8 mouse cellular contexts compared by ENCODE assay signal in the genomic region with DNA sequence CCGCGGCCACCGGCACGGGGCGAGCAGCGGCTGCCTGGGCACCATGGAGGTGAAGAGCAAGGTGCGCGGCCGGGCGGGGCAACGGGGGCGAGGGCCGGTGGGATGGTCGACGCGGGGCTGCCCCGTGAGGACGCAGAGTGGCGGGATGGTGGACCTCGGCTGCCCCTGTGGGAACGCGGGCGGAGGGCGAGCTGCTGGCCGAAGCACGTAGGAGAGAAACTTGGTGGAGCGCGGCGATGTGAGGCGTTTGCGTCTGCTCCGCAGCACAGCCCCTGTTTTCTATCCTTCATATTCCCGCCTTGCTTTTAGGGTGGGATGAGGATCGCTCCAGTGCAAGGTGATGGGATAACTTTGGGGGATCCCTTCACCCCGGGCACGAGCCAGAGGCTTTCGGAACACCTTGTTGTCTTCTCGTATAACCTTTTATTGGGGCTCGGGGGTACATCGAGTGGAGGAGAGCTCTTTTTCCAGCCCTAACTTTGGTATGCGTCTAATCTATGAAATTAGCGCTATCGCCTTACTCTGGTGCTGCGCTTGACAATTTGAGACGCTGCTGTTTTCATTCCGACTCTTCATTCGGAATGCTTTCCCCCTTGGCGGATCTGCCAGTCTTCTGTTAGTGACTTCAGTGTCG. TPM values are rescaled to one million over a fixed set of nuclear protein-coding genes. Genes with fewer than 3 reads are reported as not detected.
DNase-seq lines count a peak whose midpoint lies in the region; ATAC-seq and TF ChIP-seq lines count a peak whose summit lies in the region.

No protein-coding gene starts in this region.

- intact Hi-C loops in gastrocnemius, postnatal 14 days (cut with DNase I; ENCODE audit: low total_unique reads) = no loop called here

- no peaks in the 10 kb centered on the region for H3K9me3 ChIP-seq in ES-Bruce4 (replicated peaks; ENCODE audit: control insufficient read depth, insufficient read depth, low read length, poor library complexity, severe bottlenecking)
- H3K9me3 ChIP-seq in embryonic facial prominence, embryonic 10.5 days = no peaks in the 10 kb centered on the region
- H3K9me3 ChIP-seq in hindbrain, postnatal 0 days (ENCODE audit: low read length) = no peaks in the 10 kb centered on the region

- no peak for TF ChIP-seq CTCF in ES-Bruce4 (IDR thresholded peaks at IDR 0.05; ENCODE audit: low read depth, low read length)
- TF ChIP-seq CTCF in hindbrain, postnatal 0 days (IDR thresholded peaks at IDR 0.05; ENCODE audit: low read depth) = no peak

- H3K9ac ChIP-seq in ES-Bruce4 (ENCODE audit: low read depth, poor library complexity, severe bottlenecking) = peak overlapping the region; percentile 90
- peak overlapping the region; percentile 72 for H3K9ac ChIP-seq in hindbrain, postnatal 0 days (replicated peaks; ENCODE audit: low read length)

- peak overlapping the region; percentile 67 for H3K4me3 ChIP-seq in ES-Bruce4 (ENCODE audit: low read depth, low read length)
- peak overlapping the region; percentile 88 for H3K4me3 ChIP-seq in embryonic facial prominence, embryonic 10.5 days
- peak overlapping the region; percentile 72 for H3K4me3 ChIP-seq in hindbrain, postnatal 0 days (ENCODE audit: low read length)

- no peaks in the 10 kb centered on the region for H3K27me3 ChIP-seq in ES-Bruce4 (ENCODE audit: control insufficient read depth, insufficient read depth, low read length, poor library complexity, severe bottlenecking)
- peaks cover 49% of the 10 kb centered on the region for H3K27me3 ChIP-seq in embryonic facial prominence, embryonic 10.5 days (replicated peaks; ENCODE audit: low read depth, poor library complexity, severe bottlenecking)
- H3K27me3 ChIP-seq in hindbrain, postnatal 0 days (ENCODE audit: insufficient read depth, low read length) = no peaks in the 10 kb centered on the region

- DNase-seq in layer of hippocampus, postnatal 10 days (ENCODE audit: low spot score in 2 of 2) = peak; percentile 23 to 39
- DNase-seq in layer of hippocampus, adult 9-10 months (ENCODE audit: low spot score) = no peak
- peak; percentile 40 for DNase-seq in embryonic facial prominence, embryonic 10.5 days (ENCODE audit: low spot score)
- peak; percentile 43 for DNase-seq in hindbrain, postnatal 0 days (ENCODE audit: low spot score)
- peak; percentile 57 for DNase-seq in naive thymus-derived CD4-positive, alpha-beta T cell, adult 2 months (ENCODE audit: low read depth)
- no peak for DNase-seq in cerebellum, adult 9-11 months
- no peak for DNase-seq in gastrocnemius, postnatal 14 days

- no peak for TF ChIP-seq POLR2A in ES-Bruce4 (IDR thresholded peaks at IDR 0.05; ENCODE audit: insufficient read depth, low read length)

- H3K36me3 ChIP-seq in ES-Bruce4 (ENCODE audit: control insufficient read depth, insufficient read depth, low read length, poor library complexity, severe bottlenecking) = no peaks in the 10 kb centered on the region
- H3K36me3 ChIP-seq in embryonic facial prominence, embryonic 10.5 days (replicated peaks) = no peaks in the 10 kb centered on the region
- no peaks in the 10 kb centered on the region for H3K36me3 ChIP-seq in hindbrain, postnatal 0 days (ENCODE audit: insufficient read depth, low read length)

- no peak overlapping the region for H3K27ac ChIP-seq in ES-Bruce4 (ENCODE audit: insufficient read depth, low read length)
- peak overlapping the region; percentile 89 for H3K27ac ChIP-seq in embryonic facial prominence, embryonic 10.5 days (replicated peaks)
- H3K27ac ChIP-seq in hindbrain, postnatal 0 days = peak overlapping the region; percentile 92

- H3K4me1 ChIP-seq in ES-Bruce4 (ENCODE audit: control insufficient read depth, insufficient read depth, low read length) = peaks cover 2% of the 10 kb centered on the region
- H3K4me1 ChIP-seq in embryonic facial prominence, embryonic 10.5 days = peaks cover 41% of the 10 kb centered on the region
- H3K4me1 ChIP-seq in hindbrain, postnatal 0 days (ENCODE audit: insufficient read depth, low read length) = no peaks in the 10 kb centered on the region; the same call in 1 of the 2 replicates

- no peak for TF ChIP-seq EP300 in ES-Bruce4 (IDR thresholded peaks at IDR 0.05; ENCODE audit: insufficient read depth, low read depth, low read length)

- no peak for ATAC-seq in hindbrain, postnatal 0 days

- under 1% methylated on average over 49 of the region's 49 CpGs for WGBS in embryonic facial prominence, embryonic 10.5 days
- under 1% methylated on average over 48 of the region's 49 CpGs for WGBS in hindbrain, postnatal 0 days

- peak overlapping the region; percentile 82 for H3K4me2 ChIP-seq in hindbrain, postnatal 0 days (ENCODE audit: low read depth, low read length)

RNA-seq across cellular contexts. Expression of gene Pard6b, which starts 0.6 kb away (rescaled TPM):
- 1 to 10 TPM; 3.5 to 3.7 TPM for total RNA-seq in layer of hippocampus, postnatal 10 days (2021)
- 55.0 and 55.3 TPM in 2 replicates for polyA plus RNA-seq in ES-Bruce4 (2011; ENCODE audit: insufficient read depth, insufficient read length, low read depth, missing spikeins)
- polyA plus RNA-seq in embryonic facial prominence, embryonic 10.5 days (2016; fragmentation: Nextera tagmentation; extraction: Ambion mirVana) = 7.3 and 7.4 TPM in 2 replicates
- 5.1 and 7.7 TPM in 2 replicates for total RNA-seq in hindbrain, postnatal 0 days (2014; rRNA removed)
- 3.7 and 4.5 TPM in 2 replicates for polyA plus RNA-seq in hindbrain, postnatal 0 days (2015; fragmentation: Nextera tagmentation; extraction: Ambion mirVana)
- 1 to 10 TPM in 1 of 2 experiments, under 1 TPM in 1; 0.74 to 1.4 TPM for total RNA-seq in gastrocnemius, postnatal 14 days (2021)

Comparison
In these comparisons a context has a peak if more than half of its experiments do, and no peak if none do; other contexts are left out.
1. DNase-seq: peak in layer of hippocampus, postnatal 10 days (2 of 2), embryonic facial prominence, embryonic 10.5 days (single experiment), hindbrain, postnatal 0 days (single experiment) and naive thymus-derived CD4-positive, alpha-beta T cell, adult 2 months (single experiment); none in layer of hippocampus, adult 9-10 months (single experiment), cerebellum, adult 9-11 months (single experiment) and gastrocnemius, postnatal 14 days (single experiment).
2. Peak in every context shown above with its lines, with median percentiles within 50 percentile points of each other: H3K4me3 ChIP-seq.